Mouse (Mus musculus): ENCODE measurements around the gene Eva1b. TPM values are rescaled to one million over a fixed set of nuclear protein-coding genes. Genes with fewer than 3 reads are reported as not detected.
"Not testable (repeated sequence)": the region's sequence is repeated elsewhere in the genome, so short reads cannot be mapped to it uniquely, and the experiment has no call there.

Eva1b gene
- polyA plus RNA-seq, 1 experiment, result 57.5 TPM

GRCm38 (mm10) chr4:126161456-126161855, 13.9 kb downstream of the Eva1b start:
- no peak for TF ChIP-seq CTCF (IDR thresholded peaks at IDR 0.05; ENCODE audit: extremely low read depth, insufficient read depth, insufficient read length, insufficient replicate concordance)
- TF ChIP-seq POLR2A (IDR thresholded peaks at IDR 0.05; ENCODE audit: low read depth, low read length), result no peak
- no peak for DNase-seq (ENCODE audit: low read depth in 1 of 2, low spot score in 2 of 2)
- 95% methylated on average over 6 of the region's 6 CpGs for WGBS
- H3K4me1 ChIP-seq (ENCODE audit: control insufficient read depth, insufficient read depth, insufficient read length), result peaks cover 3% of the 10 kb centered on the region
- H3K36me3 ChIP-seq (ENCODE audit: control insufficient read depth, insufficient read depth, low read length), result peaks cover 7% of the 10 kb centered on the region
- no peak overlapping the region for H3K4me3 ChIP-seq (ENCODE audit: extremely low read depth, insufficient read depth, insufficient read length)
- no peak overlapping the region for H3K27ac ChIP-seq (ENCODE audit: insufficient read depth, low read length)
- H3K27me3 ChIP-seq (ENCODE audit: control insufficient read depth, insufficient read depth, low read length), result no peaks in the 10 kb centered on the region

- Histone ChIP-seq H3K27ac (ENCODE audit: insufficient read depth, low read length) (no peak overlapping the region), H3K27me3 (ENCODE audit: control insufficient read depth, insufficient read depth, low read length) (no peaks in the 10 kb centered on the region)
Measured at GRCm38 (mm10) chr4:126161986-126162385, 14.4 kb downstream of the Eva1b start.

GRCm38 (mm10) chr4:126162544-126163066, 15.1 kb downstream of the Eva1b start:
- Histone ChIP-seq H3K27me3 (ENCODE audit: control insufficient read depth, insufficient read depth, low read length) (no peaks in the 10 kb centered on the region), H3K4me3 (ENCODE audit: extremely low read depth, insufficient read depth, insufficient read length) (peak overlapping the region; percentile 59), H3K4me1 (ENCODE audit: control insufficient read depth, insufficient read depth, insufficient read length) (peaks cover 3% of the 10 kb centered on the region), H3K27ac (ENCODE audit: insufficient read depth, low read length) (no peak overlapping the region; the same call in 1 of the 2 replicates), H3K36me3 (ENCODE audit: control insufficient read depth, insufficient read depth, low read length) (peaks cover 13% of the 10 kb centered on the region)
- 1% methylated on average over 44 of the region's 44 CpGs for WGBS
- peak; percentile 42 to 77 for DNase-seq (ENCODE audit: low read depth in 1 of 2, low spot score in 2 of 2)
- no peak for TF ChIP-seq POLR2A (IDR thresholded peaks at IDR 0.05; ENCODE audit: low read depth, low read length)
- no peak for TF ChIP-seq CTCF (IDR thresholded peaks at IDR 0.05; ENCODE audit: extremely low read depth, insufficient read depth, insufficient read length, insufficient replicate concordance)

More at GRCm38 (mm10) chr4:126161986-126162385, 14.4 kb downstream of the Eva1b start:
- H3K4me3 ChIP-seq (ENCODE audit: extremely low read depth, insufficient read depth, insufficient read length), result no peak overlapping the region
- DNase-seq (ENCODE audit: low read depth in 1 of 2, low spot score in 2 of 2), result no peak
- TF ChIP-seq CTCF (IDR thresholded peaks at IDR 0.05; ENCODE audit: extremely low read depth, insufficient read depth, insufficient read length, insufficient replicate concordance) (no peak), POLR2A (IDR thresholded peaks at IDR 0.05; ENCODE audit: low read depth, low read length) (no peak)
- peaks cover 3% of the 10 kb centered on the region for H3K4me1 ChIP-seq (ENCODE audit: control insufficient read depth, insufficient read depth, insufficient read length)
- 87% methylated on average over 9 of the region's 9 CpGs for WGBS
- peaks cover 11% of the 10 kb centered on the region for H3K36me3 ChIP-seq (ENCODE audit: control insufficient read depth, insufficient read depth, low read length)

GRCm38 (mm10) chr4:126163067-126163659, 15.6 kb downstream of the Eva1b start, which contains the start of gene Sh3d21:
TSS of gene Sh3d21 (minus strand) at chr4:126163491.
- peaks cover 3% of the 10 kb centered on the region for H3K4me1 ChIP-seq (ENCODE audit: control insufficient read depth, insufficient read depth, insufficient read length)
- 12% methylated on average over 22 of the region's 22 CpGs for WGBS
- TF ChIP-seq CTCF (IDR thresholded peaks at IDR 0.05; ENCODE audit: extremely low read depth, insufficient read depth, insufficient read length, insufficient replicate concordance) (no peak), POLR2A (IDR thresholded peaks at IDR 0.05; ENCODE audit: low read depth, low read length) (no peak)
- H3K36me3 ChIP-seq (ENCODE audit: control insufficient read depth, insufficient read depth, low read length), result peaks cover 18% of the 10 kb centered on the region
- no peaks in the 10 kb centered on the region for H3K27me3 ChIP-seq (ENCODE audit: control insufficient read depth, insufficient read depth, low read length)
- no peak within 1 kb of the TSS; the same call in 1 of the 2 replicates for H3K27ac ChIP-seq (ENCODE audit: insufficient read depth, low read length)
- DNase-seq (ENCODE audit: low read depth in 1 of 2, low spot score in 2 of 2), result no peak
- peak within 1 kb of the TSS; percentile 59 for H3K4me3 ChIP-seq (ENCODE audit: extremely low read depth, insufficient read depth, insufficient read length)

GRCm38 (mm10) chr4:126163685-126164084, 16.1 kb downstream of the Eva1b start:
- Histone ChIP-seq H3K36me3 (ENCODE audit: control insufficient read depth, insufficient read depth, low read length) (peaks cover 22% of the 10 kb centered on the region), H3K27me3 (ENCODE audit: control insufficient read depth, insufficient read depth, low read length) (no peaks in the 10 kb centered on the region), H3K4me1 (ENCODE audit: control insufficient read depth, insufficient read depth, insufficient read length) (peaks cover 3% of the 10 kb centered on the region), H3K4me3 (ENCODE audit: extremely low read depth, insufficient read depth, insufficient read length) (no peak overlapping the region), H3K27ac (ENCODE audit: insufficient read depth, low read length) (no peak overlapping the region)
- no peak for DNase-seq (ENCODE audit: low read depth in 1 of 2, low spot score in 2 of 2)
- TF ChIP-seq CTCF (IDR thresholded peaks at IDR 0.05; ENCODE audit: extremely low read depth, insufficient read depth, insufficient read length, insufficient replicate concordance), result no peak
- TF ChIP-seq POLR2A (IDR thresholded peaks at IDR 0.05; ENCODE audit: low read depth, low read length), result no peak
- 81% methylated on average over 4 of the region's 4 CpGs for WGBS

- H3K27ac ChIP-seq (ENCODE audit: insufficient read depth, low read length); H3K27me3 ChIP-seq (ENCODE audit: control insufficient read depth, insufficient read depth, low read length); H3K4me1 ChIP-seq (ENCODE audit: control insufficient read depth, insufficient read depth, insufficient read length); H3K4me3 ChIP-seq (ENCODE audit: extremely low read depth, insufficient read depth, insufficient read length); DNase-seq (ENCODE audit: low read depth in 1 of 2, low spot score in 2 of 2): not testable (repeated sequence)
- peaks cover 31% of the 10 kb centered on the region for H3K36me3 ChIP-seq (ENCODE audit: control insufficient read depth, insufficient read depth, low read length)
- WGBS, result 81% methylated on average over 10 of the region's 10 CpGs
Measured at GRCm38 (mm10) chr4:126165092-126165491, 17.5 kb downstream of the Eva1b start.

GRCm38 (mm10) chr4:126166084-126166483, 18.5 kb downstream of the Eva1b start:
- WGBS, result 84% methylated on average over 3 of the region's 3 CpGs
- no peak overlapping the region for H3K4me3 ChIP-seq (ENCODE audit: extremely low read depth, insufficient read depth, insufficient read length)
- no peaks in the 10 kb centered on the region for H3K27me3 ChIP-seq (ENCODE audit: control insufficient read depth, insufficient read depth, low read length)
- TF ChIP-seq POLR2A (IDR thresholded peaks at IDR 0.05; ENCODE audit: low read depth, low read length) (no peak), CTCF (IDR thresholded peaks at IDR 0.05; ENCODE audit: extremely low read depth, insufficient read depth, insufficient read length, insufficient replicate concordance) (no peak)
- peaks cover 35% of the 10 kb centered on the region for H3K36me3 ChIP-seq (ENCODE audit: control insufficient read depth, insufficient read depth, low read length)
- H3K27ac ChIP-seq (ENCODE audit: insufficient read depth, low read length), result no peak overlapping the region
- no peak for DNase-seq (ENCODE audit: low read depth in 1 of 2, low spot score in 2 of 2)
- H3K4me1 ChIP-seq (ENCODE audit: control insufficient read depth, insufficient read depth, insufficient read length), result peaks cover 3% of the 10 kb centered on the region

Measured in spleen, adult 2 months (tissue).